Mouse (Mus musculus): ENCODE results near the gene Pih1d1. TPM values are rescaled to one million over a fixed set of nuclear protein-coding genes. Genes with fewer than 3 reads are reported as not detected.

Pih1d1 gene
- polyA plus RNA-seq, 1 experiment from 2014 or later = 98.8 TPM

GRCm38 (mm10) chr7:45127700-45128224 is 26.3 kb upstream of the Pih1d1 start:
- Histone ChIP-seq H3K27me3 (no peaks in the 10 kb centered on the region), H3K9me3 (no peaks in the 10 kb centered on the region), H3K27ac (replicated peaks) (peak overlapping the region; percentile 84), H3K9ac (peak overlapping the region; percentile 91), H3K36me3 (peaks cover 30% of the 10 kb centered on the region), H3K4me1 (replicated peaks) (peaks cover 48% of the 10 kb centered on the region), H3K4me2 (peak overlapping the region; percentile 79), H3K4me3 (peak overlapping the region; percentile 70)
- under 1% methylated on average over 6 of the region's 6 CpGs for WGBS
- no peak for ATAC-seq (ENCODE audit: low FRiP score, low read depth)

DNA sequence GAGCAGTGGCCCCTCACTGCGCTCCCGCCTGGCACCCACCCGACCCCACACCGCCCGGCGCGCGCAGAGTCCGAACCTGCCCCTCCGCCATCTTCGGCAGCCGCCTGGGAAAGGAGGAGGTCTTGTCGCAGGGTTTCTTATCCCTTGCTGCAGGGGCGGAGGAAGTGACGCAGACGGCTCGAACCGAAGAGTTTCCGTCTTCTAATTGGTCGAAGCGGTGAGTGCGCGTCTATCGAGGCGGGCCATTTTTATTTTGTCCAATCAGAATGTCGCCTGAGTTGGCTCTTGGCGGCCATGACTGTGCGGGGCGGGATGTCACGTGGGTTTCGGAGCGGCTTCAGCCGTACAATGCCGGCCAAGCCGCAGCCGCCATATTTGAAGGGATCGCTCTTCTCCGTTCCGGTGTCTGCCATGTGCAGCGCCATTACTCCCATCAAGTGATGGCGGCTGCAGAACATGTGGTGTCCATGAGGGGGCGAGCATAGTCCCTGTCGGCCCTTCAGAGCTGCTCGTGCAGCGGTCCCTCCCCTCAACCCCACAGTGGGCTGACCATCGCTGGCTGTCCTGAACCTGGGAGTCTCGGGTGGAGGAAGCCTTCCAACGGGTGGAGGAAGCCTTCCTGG is 25.4 kb upstream of the Pih1d1 start, which contains the start of gene Rpl13a:
Gene Rpl13a (minus strand): TSS at position 138 of the 623 bp plus-strand sequence.
- Histone ChIP-seq H3K36me3 (peaks cover 25% of the 10 kb centered on the region), H3K27me3 (no peaks in the 10 kb centered on the region), H3K4me1 (replicated peaks) (peaks cover 40% of the 10 kb centered on the region), H3K4me3 (peak within 1 kb of the TSS; percentile 70), H3K9me3 (no peaks in the 10 kb centered on the region), H3K4me2 (peak within 1 kb of the TSS; percentile 79), H3K9ac (peak within 1 kb of the TSS; percentile 91), H3K27ac (replicated peaks) (peak within 1 kb of the TSS; percentile 94)
- ATAC-seq (ENCODE audit: low FRiP score, low read depth) = peak; percentile 95
- under 1% methylated on average over 48 of the region's 48 CpGs for WGBS

- Histone ChIP-seq H3K9ac (peak overlapping the region; percentile 51), H3K27me3 (0 out of 2 replicates have a peak, but pooled peaks cover under 1% of the 10 kb centered on the region), H3K9me3 (no peaks in the 10 kb centered on the region), H3K4me2 (peak overlapping the region; percentile 70), H3K36me3 (peaks cover 25% of the 10 kb centered on the region), H3K27ac (replicated peaks) (peak overlapping the region; percentile 94), H3K4me3 (peak overlapping the region; percentile 70), H3K4me1 (replicated peaks) (peaks cover 40% of the 10 kb centered on the region)
- ATAC-seq (ENCODE audit: low FRiP score, low read depth) = no peak
- under 1% methylated on average over 17 of the region's 17 CpGs for WGBS
Observed at GRCm38 (mm10) chr7:45129318-45129717, 24.8 kb upstream of the Pih1d1 start.

- 46% methylated on average over 15 of the region's 15 CpGs for WGBS
- Histone ChIP-seq H3K4me3 (peak overlapping the region; percentile 70), H3K9me3 (no peaks in the 10 kb centered on the region), H3K4me1 (replicated peaks) (peaks cover 35% of the 10 kb centered on the region), H3K27ac (replicated peaks) (peak overlapping the region; percentile 94), H3K9ac (peak overlapping the region; percentile 51; the same call in 1 of the 2 replicates), H3K4me2 (peak overlapping the region; percentile 70), H3K36me3 (peaks cover 25% of the 10 kb centered on the region), H3K27me3 (0 out of 2 replicates have a peak, but pooled peaks cover 4% of the 10 kb centered on the region)
- ATAC-seq (ENCODE audit: low FRiP score, low read depth) = no peak
Observed at GRCm38 (mm10) chr7:45129776-45130512, 24.2 kb upstream of the Pih1d1 start.

DNA sequence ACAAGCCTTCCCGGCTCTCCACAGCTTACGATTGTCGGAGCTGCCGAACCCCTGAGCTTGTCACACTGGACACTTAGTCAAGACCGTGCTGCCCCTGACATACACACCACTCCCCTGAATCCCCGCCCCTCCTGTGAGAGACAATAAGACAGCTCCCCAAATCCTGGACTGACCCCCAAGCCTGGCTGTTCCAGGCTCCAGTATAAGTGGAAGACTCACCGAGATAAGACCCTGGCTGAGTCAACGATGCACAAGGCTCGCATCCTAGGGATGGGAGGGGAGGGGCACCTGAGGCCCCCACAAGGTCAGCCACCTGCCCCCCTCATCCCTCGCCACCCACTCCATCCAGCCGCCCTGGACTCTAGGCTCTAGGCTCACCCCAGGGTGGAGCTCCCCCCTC is 22.3 kb upstream of the Pih1d1 start:
- H3K4me2 ChIP-seq = no peak overlapping the region
- WGBS = 82% methylated on average over 11 of the region's 11 CpGs
- H3K9ac ChIP-seq = no peak overlapping the region
- no peak overlapping the region for H3K27ac ChIP-seq (replicated peaks)
- H3K4me3 ChIP-seq = no peak overlapping the region
- H3K36me3 ChIP-seq = peaks cover 6% of the 10 kb centered on the region
- H3K27me3 ChIP-seq = 0 out of 2 replicates have a peak, but pooled peaks cover 4% of the 10 kb centered on the region
- no peak for ATAC-seq (ENCODE audit: low FRiP score, low read depth)
- H3K4me1 ChIP-seq (replicated peaks) = peaks cover 28% of the 10 kb centered on the region
- H3K9me3 ChIP-seq = no peaks in the 10 kb centered on the region

DNA sequence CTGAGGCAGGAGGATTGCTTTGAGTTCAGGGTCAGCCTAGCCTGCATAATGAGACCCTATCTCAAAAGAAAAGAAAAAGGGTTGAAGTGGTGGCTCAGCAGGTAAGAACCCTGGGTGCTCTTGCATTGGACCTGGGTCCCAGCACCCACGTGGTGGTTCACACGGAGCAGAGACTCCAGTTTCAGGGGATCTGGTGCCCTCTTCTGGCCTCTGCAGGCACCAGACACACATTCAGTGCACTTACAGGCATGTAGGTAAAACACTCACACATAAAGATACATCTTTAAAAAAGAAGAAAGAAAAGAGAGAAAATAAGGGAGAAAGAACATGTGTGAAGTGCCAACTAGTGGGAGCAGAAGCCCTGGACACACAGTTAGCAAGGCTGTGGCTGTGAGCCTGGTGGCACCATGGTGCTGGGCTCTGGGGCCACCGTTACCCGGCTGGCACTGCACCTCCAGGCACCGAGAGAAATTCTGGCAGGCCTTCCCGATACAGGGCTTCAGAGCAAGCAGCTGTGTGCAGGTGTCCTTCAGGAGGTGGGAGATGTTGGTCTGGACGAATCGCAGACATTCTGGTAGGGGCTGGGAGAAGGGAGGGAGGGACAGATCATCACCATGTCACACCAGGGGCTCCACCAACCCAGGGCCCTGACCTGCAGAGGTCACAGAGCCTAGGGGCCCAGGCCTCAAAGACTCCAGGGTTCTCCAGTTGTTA is 20.5 kb upstream of the Pih1d1 start:
- ATAC-seq (ENCODE audit: low FRiP score, low read depth) = no peak
- Histone ChIP-seq H3K4me2 (no peak overlapping the region), H3K4me3 (no peak overlapping the region), H3K36me3 (no peaks in the 10 kb centered on the region), H3K9me3 (no peaks in the 10 kb centered on the region), H3K27me3 (peaks cover 9% of the 10 kb centered on the region; the same call in 1 of the 2 replicates), H3K27ac (replicated peaks) (no peak overlapping the region), H3K9ac (no peak overlapping the region), H3K4me1 (replicated peaks) (peaks cover 18% of the 10 kb centered on the region)
- WGBS = 75% methylated on average over 8 of the region's 8 CpGs

- Histone ChIP-seq H3K27me3 (peaks cover 9% of the 10 kb centered on the region; the same call in 1 of the 2 replicates), H3K4me3 (no peak overlapping the region), H3K4me2 (no peak overlapping the region), H3K36me3 (no peaks in the 10 kb centered on the region), H3K9ac (no peak overlapping the region), H3K27ac (replicated peaks) (no peak overlapping the region), H3K4me1 (replicated peaks) (peaks cover 12% of the 10 kb centered on the region), H3K9me3 (no peaks in the 10 kb centered on the region)
- ATAC-seq (ENCODE audit: low FRiP score, low read depth) = no peak
- 12% methylated on average over 12 of the region's 12 CpGs for WGBS
Observed at GRCm38 (mm10) chr7:45134544-45135026, 19.5 kb upstream of the Pih1d1 start.

DNA sequence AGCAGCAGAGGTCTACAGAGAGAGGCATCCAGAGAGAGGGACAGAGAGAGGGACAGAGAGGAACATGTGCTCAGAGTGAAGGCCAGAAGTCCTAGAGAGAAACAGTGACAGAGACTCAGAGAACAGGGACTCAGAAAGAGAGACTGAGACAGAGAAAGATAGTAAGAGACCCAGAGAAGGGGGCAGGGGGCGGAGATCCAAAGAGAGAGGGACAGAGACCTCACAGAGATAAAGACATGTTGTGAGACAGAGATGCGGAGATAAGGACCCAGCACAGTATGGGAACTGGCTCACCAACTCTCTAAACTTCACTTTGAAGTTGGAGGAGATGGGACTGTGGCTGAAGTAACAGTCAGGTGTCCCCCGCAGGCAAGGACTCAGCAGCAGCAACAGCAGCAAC is 18.7 kb upstream of the Pih1d1 start:
- H3K4me2 ChIP-seq = peak overlapping the region; percentile 83
- peaks cover 9% of the 10 kb centered on the region for H3K4me1 ChIP-seq (replicated peaks)
- H3K27me3 ChIP-seq = peaks cover 9% of the 10 kb centered on the region; the same call in 1 of the 2 replicates
- 88% methylated on average over 3 of the region's 3 CpGs for WGBS
- no peak for ATAC-seq (ENCODE audit: low FRiP score, low read depth)
- H3K36me3 ChIP-seq = no peaks in the 10 kb centered on the region
- no peaks in the 10 kb centered on the region for H3K9me3 ChIP-seq
- H3K9ac ChIP-seq = no peak overlapping the region
- H3K4me3 ChIP-seq = no peak overlapping the region
- no peak overlapping the region for H3K27ac ChIP-seq (replicated peaks)

DNA sequence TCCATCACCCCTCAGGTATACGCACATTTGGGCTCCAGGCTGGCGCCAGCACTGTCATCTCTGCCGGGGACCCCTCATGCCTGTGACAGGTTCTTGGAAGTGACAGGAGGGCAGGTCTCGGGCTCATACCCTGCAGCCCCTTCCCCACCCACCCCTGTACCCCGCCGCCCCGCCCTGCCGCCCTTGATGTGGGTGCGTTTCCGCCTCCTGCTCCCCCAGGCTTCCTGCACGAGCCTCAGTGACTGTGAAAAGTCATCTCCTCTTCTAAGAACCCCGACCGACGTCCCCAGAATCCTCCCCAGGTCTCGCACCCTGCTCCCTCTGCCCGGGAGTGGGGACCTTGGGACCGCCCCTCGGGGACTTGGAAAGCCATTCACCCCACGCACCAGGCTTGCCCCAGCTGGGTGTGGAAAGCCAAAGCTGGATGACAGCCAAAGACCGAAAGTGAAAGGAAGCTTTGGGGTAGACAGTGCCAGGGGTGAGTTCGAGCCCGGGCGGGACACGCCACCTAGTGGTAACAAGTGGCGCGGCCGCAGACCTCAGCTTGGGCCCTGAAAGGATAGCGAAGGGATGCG is 18.0 kb upstream of the Pih1d1 start, which contains the start of the genes Gm45713 and Flt3l:
Gene Gm45713 (minus strand): TSS at position 239 of the 575 bp plus-strand sequence.
Gene Flt3l (minus strand): TSS at position 440 of the 575 bp plus-strand sequence.
- H3K9ac ChIP-seq = peak within 1 kb of the TSS; percentile 51
- H3K27ac ChIP-seq (replicated peaks) = no peak within 1 kb of the TSS
- H3K4me3 ChIP-seq = peak within 1 kb of the TSS; percentile 47
- peak; percentile 79 for ATAC-seq (ENCODE audit: low FRiP score, low read depth)
- H3K9me3 ChIP-seq = no peaks in the 10 kb centered on the region
- H3K27me3 ChIP-seq = peaks cover 9% of the 10 kb centered on the region; the same call in 1 of the 2 replicates
- H3K4me1 ChIP-seq (replicated peaks) = peaks cover 9% of the 10 kb centered on the region
- no peaks in the 10 kb centered on the region for H3K36me3 ChIP-seq
- peak within 1 kb of the TSS; percentile 83 for H3K4me2 ChIP-seq
- 2% methylated on average over 29 of the region's 29 CpGs for WGBS

DNA sequence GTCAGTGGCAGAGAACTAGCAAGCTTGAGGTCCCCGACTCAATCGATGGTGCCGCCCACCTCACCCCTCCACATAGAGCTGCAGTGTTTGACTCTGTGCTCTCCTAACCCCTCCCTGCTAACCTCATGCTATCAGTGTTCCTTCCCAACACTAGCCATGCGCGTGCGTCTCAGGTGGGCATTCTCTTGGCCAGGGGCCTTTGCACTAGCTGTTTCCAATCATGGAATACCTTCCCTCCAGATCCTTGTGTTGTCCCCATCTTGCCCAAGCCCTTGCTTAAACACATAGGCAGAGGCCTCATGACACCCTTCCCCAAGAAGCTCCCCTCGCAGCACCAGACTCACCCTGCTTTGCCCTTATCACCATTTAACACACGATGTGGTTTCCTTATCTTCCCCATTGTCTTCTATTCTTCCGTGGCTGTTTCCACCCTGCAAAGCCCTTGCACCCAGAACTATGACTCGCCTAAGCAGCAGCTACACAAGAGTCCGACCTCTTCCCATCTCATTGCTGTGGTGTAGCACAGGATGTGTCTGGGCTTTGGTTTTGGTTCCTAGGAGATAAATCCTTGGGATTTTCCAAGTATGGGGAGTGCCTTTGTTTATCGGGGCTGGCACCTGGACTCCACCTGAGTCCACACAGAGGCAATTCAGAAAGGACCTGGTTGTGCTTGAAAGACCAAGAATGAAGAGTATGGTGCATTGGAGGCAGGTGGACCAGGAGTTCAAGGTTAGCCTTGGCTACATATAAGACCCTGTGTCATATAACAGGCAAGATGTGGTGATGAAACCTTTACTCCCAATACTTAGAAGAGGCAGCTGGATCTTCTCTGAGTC is 16.7 kb upstream of the Pih1d1 start:
- Histone ChIP-seq H3K36me3 (no peaks in the 10 kb centered on the region), H3K27ac (replicated peaks) (no peak overlapping the region), H3K27me3 (peaks cover 9% of the 10 kb centered on the region; the same call in 1 of the 2 replicates), H3K9ac (no peak overlapping the region), H3K9me3 (no peaks in the 10 kb centered on the region), H3K4me1 (replicated peaks) (peaks cover 9% of the 10 kb centered on the region), H3K4me3 (no peak overlapping the region), H3K4me2 (no peak overlapping the region)
- 83% methylated on average over 12 of the region's 12 CpGs for WGBS
- ATAC-seq (ENCODE audit: low FRiP score, low read depth) = no peak
